Mouse (Mus musculus) spleen, adult 2 months (tissue): Measurements from ENCODE around the gene Trmt44.

Experiments used
- CTCF ChIP-seq: fragments of 200-500 bp; IDR thresholded peaks from 2 replicates; pipeline ENCODE4 v1.5.1; 2011; ENCODE audit warnings: mild to moderate bottlenecking, inconsistent platforms; ENCODE audit not compliant: insufficient read depth, insufficient read length, insufficient replicate concordance; ENCODE audit errors: extremely low read depth
- POLR2A ChIP-seq: fragments of 200-500 bp; IDR thresholded peaks from 2 replicates; pipeline ENCODE4 v1.6.1; 2011; ENCODE audit warnings: low read depth, low read length, inconsistent platforms

- no peak for TF ChIP-seq CTCF
- TF ChIP-seq POLR2A, result no peak
Measured at GRCm38 (mm10) chr5:35601526-35601925, 26.7 kb upstream of the Trmt44 start.
